Mouse (Mus musculus) adipocyte (in vitro differentiated cells): ENCODE data around the gene Nup93.

Experiments
- DNase-seq: peaks from one replicate; pipeline ENCODE4 v3.0.0-alpha.2; 2016; ENCODE audit warnings: low spot score

Gene Nup93

DNA sequence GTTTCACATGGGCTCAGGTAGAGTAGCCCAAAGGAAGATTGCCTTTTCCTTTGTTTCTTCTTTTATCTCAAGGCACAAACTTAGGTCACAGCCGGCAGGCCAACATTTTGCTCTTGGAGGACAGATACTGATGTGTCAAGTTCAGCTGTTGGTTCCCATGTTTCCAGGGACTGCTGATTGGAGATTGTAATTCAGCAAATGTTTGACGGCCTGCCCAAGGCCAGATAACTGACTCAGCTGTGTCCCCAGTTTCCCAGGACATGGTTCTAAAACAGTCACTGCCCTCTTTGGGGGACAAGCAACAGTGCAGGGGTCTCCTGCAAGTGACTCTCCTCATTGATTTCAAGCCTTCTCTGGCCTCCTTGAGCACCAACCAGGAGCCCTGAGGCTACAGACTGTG, 105.7 kb downstream of the Nup93 start:
- DNase-seq = no peak

GRCm38 (mm10) chr8:94322083-94322482, 107.7 kb downstream of the Nup93 start:
- no peak for DNase-seq

DNA sequence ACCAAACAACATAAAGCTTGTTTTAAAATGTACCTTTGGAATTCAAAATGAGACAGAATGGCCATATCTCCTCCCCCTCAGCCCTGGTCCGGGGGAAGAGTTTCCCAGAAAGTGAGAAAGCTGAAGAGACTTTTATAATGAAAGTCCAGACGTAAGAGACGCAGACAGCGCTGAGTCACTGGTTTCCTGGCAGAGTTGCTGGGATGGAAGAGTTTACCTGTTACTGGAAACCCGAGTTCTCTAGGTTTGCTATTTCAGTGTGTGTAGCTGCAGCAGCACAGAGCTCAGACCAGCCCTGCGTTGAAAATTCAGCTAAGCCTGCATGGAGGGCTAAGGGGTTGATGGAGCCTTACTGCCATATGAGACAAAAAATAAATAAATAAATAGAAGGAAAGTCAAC, 108.7 kb downstream of the Nup93 start:
- no peak for DNase-seq

DNA sequence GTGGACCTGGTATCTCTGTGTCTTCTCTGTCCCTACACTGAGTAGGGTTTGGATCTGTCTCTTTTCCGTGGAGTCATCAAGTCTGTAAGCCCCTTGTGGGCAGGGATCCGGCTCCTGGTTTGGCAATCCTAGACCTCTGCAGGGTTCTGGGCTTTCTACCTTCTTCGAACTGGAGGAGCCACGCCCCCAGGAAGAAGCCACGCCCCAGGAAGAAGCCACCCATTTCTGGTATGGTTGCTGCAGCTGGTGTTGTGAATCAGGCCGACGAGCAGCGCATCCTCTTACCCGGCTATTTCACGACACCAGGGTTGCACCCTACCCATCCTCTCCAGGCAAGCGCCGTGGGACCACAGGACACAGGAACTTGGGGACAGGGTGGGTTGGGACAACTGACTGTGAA, 109.7 kb downstream of the Nup93 start:
- no peak for DNase-seq

DNA sequence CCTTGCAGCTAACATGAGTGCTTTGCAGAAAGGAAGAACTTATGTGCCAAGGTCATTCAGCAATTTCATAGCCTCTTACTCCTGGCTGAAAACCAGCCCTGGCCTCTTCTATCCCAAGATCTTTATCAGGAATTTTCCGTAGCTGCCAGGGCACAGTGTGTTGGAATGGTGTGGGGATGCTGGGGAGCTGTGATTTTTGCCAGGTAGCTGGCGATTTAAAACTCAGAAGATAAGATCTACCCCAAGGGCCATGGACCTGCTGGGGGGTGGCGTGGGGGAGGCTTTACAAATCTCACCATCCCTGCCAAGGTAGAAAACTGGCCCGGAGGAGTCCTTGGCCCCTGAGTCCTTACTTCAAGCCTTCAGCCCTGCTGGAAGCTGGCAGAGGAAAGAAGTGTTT, 111.7 kb downstream of the Nup93 start:
- DNase-seq = peak; percentile 14

DNA sequence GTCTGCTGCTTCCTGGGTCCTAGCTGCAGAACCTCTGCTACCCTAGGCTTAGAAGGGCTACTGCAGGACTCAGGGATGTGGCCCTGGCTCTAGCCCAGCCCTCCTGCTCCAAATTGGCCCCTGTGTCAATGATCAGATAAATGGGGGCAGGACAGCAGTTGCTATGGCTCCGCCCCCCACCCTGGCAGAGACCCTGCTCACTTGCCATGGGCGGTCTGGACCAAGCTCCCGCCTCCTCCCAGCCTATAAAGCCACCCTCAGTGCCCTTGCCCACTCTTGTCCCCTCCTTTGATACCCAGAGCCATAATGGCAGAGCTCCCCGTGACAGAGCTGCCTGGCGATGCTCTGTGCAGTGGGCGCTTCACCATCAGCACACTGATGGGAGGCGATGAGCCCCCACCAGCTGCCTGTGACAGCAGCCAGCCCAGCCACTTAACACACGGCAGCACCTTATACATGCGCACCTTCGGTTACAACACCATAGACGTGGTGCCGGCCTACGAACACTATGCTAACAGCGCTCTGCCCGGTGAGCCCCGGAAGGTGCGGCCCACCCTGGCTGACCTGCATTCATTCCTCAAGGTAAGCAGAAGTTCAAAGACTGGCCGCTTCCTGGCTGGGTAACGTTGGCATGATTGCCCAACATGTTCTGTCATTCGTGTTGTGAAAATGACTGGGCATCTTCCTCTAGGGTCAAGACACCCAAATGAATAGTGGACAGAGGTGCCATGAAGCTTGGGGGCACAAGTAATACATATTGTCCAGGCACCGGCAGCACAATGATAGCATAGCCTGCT, 114.8 kb downstream of the Nup93 start, which contains the start of gene Slc12a3:
Slc12a3 (plus strand) TSS at position 270 of the 797 bp plus-strand sequence.
- no peak for DNase-seq

GRCm38 (mm10) chr8:94330733-94331132, 116.4 kb downstream of the Nup93 start:
- DNase-seq = peak; percentile 81

DNA sequence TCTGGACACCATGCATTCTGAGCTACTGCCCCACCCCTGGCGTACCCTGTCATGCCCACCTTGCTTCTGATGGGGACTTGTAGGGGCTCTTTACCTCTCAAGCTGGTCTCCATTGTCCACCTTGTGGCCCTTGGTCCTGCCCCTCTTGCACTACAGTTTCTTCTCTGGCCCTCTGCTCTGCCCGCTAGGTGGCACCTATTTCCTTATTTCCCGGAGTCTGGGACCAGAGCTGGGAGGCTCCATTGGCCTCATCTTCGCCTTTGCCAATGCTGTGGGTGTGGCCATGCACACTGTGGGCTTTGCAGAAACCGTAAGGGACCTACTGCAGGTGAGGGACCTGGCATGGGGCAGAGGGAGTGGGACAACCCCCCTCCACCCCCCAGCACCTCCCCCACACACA, 119.0 kb downstream of the Nup93 start:
- DNase-seq = peak; percentile 71

DNA sequence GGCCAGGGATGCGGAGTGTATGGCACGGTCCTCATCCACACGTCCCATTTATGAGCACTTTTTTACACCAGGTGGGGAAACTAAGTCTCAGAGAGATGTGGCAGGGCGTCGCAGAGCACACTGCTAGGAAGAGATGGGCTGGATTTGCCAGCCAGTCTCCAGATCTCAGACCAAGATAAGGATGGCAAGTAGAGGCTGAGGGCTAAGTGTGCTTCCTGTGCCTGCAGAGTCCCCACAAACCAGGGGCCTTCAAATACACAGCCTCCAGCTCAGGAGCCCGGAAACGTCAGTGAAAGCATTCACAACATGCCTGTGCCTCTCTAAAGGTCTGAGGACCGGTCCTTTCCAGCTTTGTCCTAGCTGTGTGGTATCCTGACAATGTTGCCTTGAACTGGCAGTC, 123.2 kb downstream of the Nup93 start:
- DNase-seq = no peak

DNA sequence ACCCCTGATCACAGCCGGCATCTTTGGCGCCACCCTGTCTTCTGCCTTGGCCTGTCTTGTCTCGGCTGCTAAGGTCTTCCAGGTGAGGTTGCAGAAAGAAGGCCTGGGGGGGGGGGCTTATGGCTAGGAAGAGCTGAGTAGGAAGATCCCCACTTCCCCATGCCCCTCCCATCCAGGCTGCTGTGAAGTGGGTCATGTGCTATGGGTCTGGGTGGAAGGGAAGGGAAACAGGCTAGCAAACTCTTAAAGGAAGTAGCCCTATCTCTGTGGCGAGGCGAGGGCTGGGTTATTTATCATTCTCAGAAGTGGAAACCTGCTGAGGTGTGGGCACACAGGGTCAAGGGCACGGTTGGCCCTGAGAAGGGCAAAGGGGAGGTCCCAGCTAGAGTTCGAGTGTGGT, 126.4 kb downstream of the Nup93 start:
- no peak for DNase-seq

- DNase-seq = no peak
Observed at GRCm38 (mm10) chr8:94342691-94343090, 128.3 kb downstream of the Nup93 start.

DNA sequence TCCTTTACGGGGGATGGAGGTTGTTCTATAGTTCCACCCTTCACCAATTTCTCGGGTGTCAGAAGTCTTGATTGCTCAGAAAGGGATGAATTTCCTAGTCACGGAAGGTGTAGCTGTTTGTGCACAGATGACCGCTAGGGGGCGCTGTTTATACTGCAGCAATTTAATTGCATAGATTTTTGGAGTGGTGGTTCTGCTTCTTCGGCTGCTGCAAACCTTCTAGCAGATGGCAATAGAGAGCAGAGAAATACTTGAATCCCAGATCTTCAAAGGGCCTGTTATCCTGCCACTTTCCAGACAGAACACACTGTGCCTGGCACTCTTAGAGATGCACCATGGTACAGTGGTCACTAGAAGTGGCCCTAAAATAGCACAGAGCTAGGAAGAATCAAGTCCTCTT, 128.9 kb downstream of the Nup93 start:
- DNase-seq = peak; percentile 83

- no peak for DNase-seq
Observed at GRCm38 (mm10) chr8:94343778-94344320, 129.5 kb downstream of the Nup93 start.

GRCm38 (mm10) chr8:94345657-94346056, 131.3 kb downstream of the Nup93 start:
- DNase-seq = no peak

DNA sequence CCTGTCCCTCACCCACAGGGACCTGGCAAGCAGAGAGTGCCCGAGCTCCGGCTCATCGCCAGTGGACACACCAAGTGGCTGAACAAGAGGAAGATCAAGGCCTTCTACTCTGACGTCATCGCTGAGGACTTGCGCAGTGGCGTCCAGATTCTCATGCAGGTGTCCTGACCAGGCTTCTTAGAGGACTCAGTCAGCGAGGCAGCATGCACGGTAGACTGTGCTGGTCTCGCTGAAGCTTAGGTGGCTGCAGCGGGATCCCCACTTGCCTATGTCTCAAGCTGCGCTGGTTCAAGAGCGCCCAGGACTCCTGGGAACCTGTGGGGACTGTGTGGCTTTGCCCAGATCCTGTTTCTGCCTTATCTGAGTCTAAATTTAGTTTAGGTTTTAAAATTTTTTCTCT, 131.9 kb downstream of the Nup93 start:
- DNase-seq = no peak

DNA sequence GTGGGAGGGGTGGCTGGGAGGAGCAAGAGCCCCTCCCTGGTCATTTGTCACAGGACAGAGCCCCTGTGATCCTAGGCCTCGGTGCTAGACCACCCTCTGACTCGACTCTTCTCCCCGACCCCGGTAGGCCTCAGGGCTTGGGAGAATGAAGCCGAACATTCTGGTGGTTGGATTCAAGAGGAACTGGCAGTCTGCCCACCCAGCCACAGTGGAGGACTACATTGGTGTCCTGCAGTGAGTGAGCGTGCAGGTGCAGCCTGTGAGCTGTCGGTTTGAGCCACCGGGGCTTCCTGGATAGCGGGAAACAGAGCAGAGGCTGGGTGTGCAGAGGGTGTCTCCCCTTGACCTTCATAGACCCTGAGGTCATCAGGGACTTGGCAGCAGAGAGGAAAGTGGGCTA, 134.1 kb downstream of the Nup93 start:
- DNase-seq = no peak

DNA sequence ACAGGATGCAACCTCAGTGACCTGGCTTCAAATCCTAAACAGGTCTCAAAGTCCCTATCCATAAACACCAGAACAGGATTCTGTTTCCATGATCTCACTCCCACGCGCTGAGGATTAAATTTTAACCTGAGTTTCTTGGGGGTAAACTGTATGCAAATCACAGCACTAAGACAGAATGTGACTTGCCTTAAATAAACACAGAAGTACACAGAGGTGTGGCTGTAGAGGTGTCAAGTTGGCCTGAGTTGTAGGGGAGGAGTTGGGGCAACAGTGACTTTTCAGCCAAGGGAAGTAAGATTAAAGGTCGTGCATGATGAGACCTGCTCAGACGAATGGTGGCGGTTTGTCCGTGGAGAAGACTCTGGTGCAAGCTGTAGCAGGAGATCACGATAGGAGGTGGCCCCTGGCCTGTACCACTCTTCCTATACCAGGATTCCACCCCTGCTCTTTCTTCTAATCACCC, 139.7 kb downstream of the Nup93 start:
- DNase-seq = no peak

DNA sequence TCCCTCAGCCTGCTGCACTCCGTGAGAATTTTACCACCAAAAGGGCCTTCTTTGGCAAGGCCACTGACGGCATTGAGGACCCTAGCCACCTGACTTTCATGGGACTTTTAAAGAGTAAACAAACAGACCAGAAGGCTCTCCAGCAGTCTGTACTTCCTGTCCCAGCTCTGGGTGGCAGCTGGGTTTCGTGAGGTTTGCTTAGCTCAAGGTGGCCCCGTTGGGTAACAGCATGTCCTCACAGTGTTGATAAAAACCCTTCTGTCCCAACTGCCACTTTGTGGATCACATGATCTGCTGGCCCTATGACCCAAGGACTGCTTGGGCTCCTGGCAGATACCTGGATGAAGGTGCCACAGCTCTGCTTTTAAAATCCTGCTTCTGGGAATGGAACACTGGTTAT, 140.2 kb downstream of the Nup93 start:
- no peak for DNase-seq

GRCm38 (mm10) chr8:94357220-94357619, 142.9 kb downstream of the Nup93 start:
- DNase-seq = no peak

DNA sequence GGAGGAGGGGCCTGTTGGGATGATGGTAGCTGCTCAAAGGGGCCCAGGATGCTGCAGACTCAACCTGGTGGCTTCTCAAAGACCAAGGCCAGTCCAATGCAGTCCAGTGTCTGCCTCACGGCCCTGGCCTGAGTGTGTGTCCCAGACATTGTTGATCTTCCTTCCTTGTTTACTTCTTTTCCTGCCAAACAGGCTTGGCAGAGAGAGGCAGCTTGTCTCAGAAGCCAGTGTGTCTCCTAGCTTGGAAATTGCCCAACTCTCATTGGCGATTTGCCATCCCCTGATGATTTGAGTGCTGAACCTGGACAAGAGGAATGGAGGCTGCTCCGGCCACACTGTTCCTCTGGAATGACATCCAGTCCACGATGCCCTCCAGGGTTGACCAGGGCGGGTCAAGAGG, 144.2 kb downstream of the Nup93 start:
- DNase-seq = peak; percentile 98

DNA sequence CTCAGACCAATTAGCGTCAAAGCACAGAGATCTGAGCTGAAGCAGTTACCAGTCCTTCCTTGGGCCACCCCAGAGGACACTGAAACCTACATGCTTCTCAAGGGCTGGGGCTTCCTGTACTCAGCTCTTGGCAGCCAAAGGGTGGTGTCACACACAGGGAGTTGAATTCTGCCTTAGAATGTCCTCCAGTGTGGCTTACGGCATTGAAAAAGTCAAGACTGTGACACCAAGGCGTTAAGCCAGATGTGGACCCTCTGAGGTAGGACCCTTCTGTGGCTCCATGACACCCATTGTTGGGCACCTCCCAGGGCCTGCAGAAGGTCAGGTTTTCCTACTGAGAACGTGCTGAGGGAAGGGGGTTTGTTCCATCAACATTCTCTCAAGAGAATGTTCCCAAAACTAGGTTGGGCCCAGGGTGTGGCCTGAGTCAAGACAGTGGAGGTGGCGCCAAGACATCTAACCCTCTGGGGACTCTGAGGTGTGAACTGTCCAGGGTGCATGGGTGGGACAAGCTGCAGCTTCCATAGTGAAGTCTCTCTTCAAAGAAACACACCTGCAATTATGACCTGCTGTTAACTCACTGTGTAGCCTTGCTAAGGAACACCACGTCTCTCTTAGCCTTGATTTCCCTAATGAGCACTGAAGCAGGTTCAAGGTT, 147.5 kb downstream of the Nup93 start:
- DNase-seq = no peak

- DNase-seq = peak; percentile 48
Observed at GRCm38 (mm10) chr8:94362607-94363239, 148.4 kb downstream of the Nup93 start.

DNA sequence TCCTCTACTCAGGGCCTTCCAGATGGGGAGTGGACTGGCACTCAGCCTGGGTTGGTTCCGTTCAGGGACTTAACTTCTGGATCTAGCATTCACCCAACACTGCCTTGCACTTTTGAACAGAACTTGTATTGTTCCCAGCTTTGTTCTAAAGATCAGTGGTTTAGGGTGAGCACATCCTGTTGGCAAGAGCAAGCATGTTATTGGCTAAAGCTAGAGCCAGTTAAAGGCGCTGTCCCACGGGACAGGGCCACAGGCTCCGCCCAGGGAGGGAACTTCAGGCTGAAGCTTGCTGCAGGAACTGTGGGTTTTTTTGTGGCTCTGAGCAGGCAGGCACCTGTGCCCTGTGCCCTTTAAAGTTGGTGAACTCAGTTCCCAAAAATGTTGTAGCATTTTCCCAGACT, 148.9 kb downstream of the Nup93 start:
- DNase-seq = peak; percentile 65
